Mouse (Mus musculus): ENCODE data around the gene Nap1l1. TPM values are rescaled to one million over a fixed set of nuclear protein-coding genes. Genes with fewer than 3 reads are reported as not detected.
"Not testable (repeated sequence)": the region's sequence is repeated elsewhere in the genome, so short reads cannot be mapped to it uniquely, and the experiment has no call there.

The Nap1l1 gene
- total RNA-seq, 2 experiments from 2014 or later = 234 to 248 TPM

GRCm38 (mm10) chr10:111476989-111477510 is 4.0 kb downstream of the Nap1l1 start:
- DNase-seq (ENCODE audit: low spot score in 2 of 2) = no peak

GRCm38 (mm10) chr10:111479599-111479998 is 6.6 kb downstream of the Nap1l1 start:
- DNase-seq (ENCODE audit: low spot score in 2 of 2) = no peak

GRCm38 (mm10) chr10:111482654-111483053 is 9.6 kb downstream of the Nap1l1 start:
- DNase-seq (ENCODE audit: low spot score in 2 of 2) = no peak

GRCm38 (mm10) chr10:111484079-111484478 is 11.1 kb downstream of the Nap1l1 start:
- no peak for DNase-seq (ENCODE audit: low spot score in 2 of 2)

- no peak for DNase-seq (ENCODE audit: low spot score in 2 of 2)
Observed at GRCm38 (mm10) chr10:111488793-111489192, 15.8 kb downstream of the Nap1l1 start.

GRCm38 (mm10) chr10:111490079-111490478 is 17.1 kb downstream of the Nap1l1 start:
- DNase-seq (ENCODE audit: low spot score in 2 of 2) = not testable (repeated sequence)

- no peak for DNase-seq (ENCODE audit: low spot score in 2 of 2)
Observed at GRCm38 (mm10) chr10:111495888-111496287, 22.9 kb downstream of the Nap1l1 start.

- no peak for DNase-seq (ENCODE audit: low spot score in 2 of 2)
Observed at GRCm38 (mm10) chr10:111499892-111500291, 26.9 kb downstream of the Nap1l1 start.

GRCm38 (mm10) chr10:111503071-111503470 is 30.0 kb downstream of the Nap1l1 start:
- DNase-seq (ENCODE audit: low spot score in 2 of 2) = peak; percentile 75 to 84

- no peak for DNase-seq (ENCODE audit: low spot score in 2 of 2)
Observed at GRCm38 (mm10) chr10:111503716-111504115, 30.7 kb downstream of the Nap1l1 start.

GRCm38 (mm10) chr10:111504606-111505005 is 31.6 kb downstream of the Nap1l1 start:
- DNase-seq (ENCODE audit: low spot score in 2 of 2) = no peak

- DNase-seq (ENCODE audit: low spot score in 2 of 2) = peak in 1 of 2 experiments; percentile 19
Observed at GRCm38 (mm10) chr10:111505406-111505805, 32.4 kb downstream of the Nap1l1 start.

GRCm38 (mm10) chr10:111506101-111506925 is 33.3 kb downstream of the Nap1l1 start, which contains the start of gene Phlda1:
Phlda1 (plus strand) TSS chr10:111506286.
- peak; percentile 88 to 93 for DNase-seq (ENCODE audit: low spot score in 2 of 2)

GRCm38 (mm10) chr10:111506926-111507459 is 34.0 kb downstream of the Nap1l1 start:
- DNase-seq (ENCODE audit: low spot score in 2 of 2) = no peak

- peak; percentile 61 to 65 for DNase-seq (ENCODE audit: low spot score in 2 of 2)
Observed at GRCm38 (mm10) chr10:111507460-111508211, 34.6 kb downstream of the Nap1l1 start.

- no peak for DNase-seq (ENCODE audit: low spot score in 2 of 2)
Observed at GRCm38 (mm10) chr10:111508324-111509080, 35.5 kb downstream of the Nap1l1 start.

GRCm38 (mm10) chr10:111509103-111509784 is 36.2 kb downstream of the Nap1l1 start:
- DNase-seq (ENCODE audit: low spot score in 2 of 2) = no peak

GRCm38 (mm10) chr10:111509981-111510380 is 37.0 kb downstream of the Nap1l1 start:
- no peak for DNase-seq (ENCODE audit: low spot score in 2 of 2)

- DNase-seq (ENCODE audit: low spot score in 2 of 2) = no peak
Observed at GRCm38 (mm10) chr10:111510798-111511197, 37.8 kb downstream of the Nap1l1 start.

GRCm38 (mm10) chr10:111512036-111512568 is 39.1 kb downstream of the Nap1l1 start:
- no peak for DNase-seq (ENCODE audit: low spot score in 2 of 2)
